Mouse (Mus musculus): ENCODE measurements at regions not wholly inside any gene's neighbourhood (a gene's known extent, or its start where the extent isn't known, plus 50 kb on each side); places are given as distances from the start of the nearest gene placed in this dataset.

DNA sequence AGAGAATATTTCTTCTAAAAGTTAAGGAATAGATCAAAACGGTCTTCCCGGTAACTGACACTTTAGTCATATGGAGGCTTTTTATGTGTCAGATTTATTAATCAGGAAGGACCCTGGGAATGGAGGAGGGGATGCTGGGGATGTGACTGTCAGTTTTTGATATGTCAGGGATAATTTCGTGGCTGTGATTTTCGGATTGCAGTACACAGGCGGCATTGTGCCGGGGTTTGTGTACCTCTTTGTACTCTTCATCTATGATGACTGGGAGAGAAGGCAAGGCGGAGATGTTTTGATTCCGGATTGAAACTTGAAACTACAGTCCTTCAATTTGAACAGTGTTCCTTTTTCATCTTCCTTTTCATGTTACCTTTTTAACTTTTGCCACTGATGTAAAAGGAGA is 344.2 kb downstream of the Mdfic start:
- H3K4me1 ChIP-seq, result no peaks in the 10 kb centered on the region
- H3K27me3 ChIP-seq, result no peaks in the 10 kb centered on the region
- ATAC-seq (replicated peaks; ENCODE audit: low FRiP score), result no peak
- no peak overlapping the region for H3K4me3 ChIP-seq (replicated peaks)
- WGBS, result 82% methylated on average over 8 of the region's 8 CpGs
- H3K4me2 ChIP-seq, result no peak overlapping the region
- H3K9ac ChIP-seq, result no peak overlapping the region
- no peaks in the 10 kb centered on the region for H3K36me3 ChIP-seq
- no peak overlapping the region for H3K27ac ChIP-seq
- H3K9me3 ChIP-seq (replicated peaks), result no peaks in the 10 kb centered on the region

- Histone ChIP-seq H3K27ac (no peak overlapping the region), H3K36me3 (no peaks in the 10 kb centered on the region), H3K4me1 (no peaks in the 10 kb centered on the region), H3K9me3 (replicated peaks) (no peaks in the 10 kb centered on the region), H3K9ac (no peak overlapping the region), H3K4me3 (replicated peaks) (no peak overlapping the region), H3K4me2 (no peak overlapping the region), H3K27me3 (no peaks in the 10 kb centered on the region)
- no peak for ATAC-seq (replicated peaks; ENCODE audit: low FRiP score)
- WGBS, result 79% methylated on average over 5 of the region's 5 CpGs
Observed at GRCm38 (mm10) chr6:16065121-16065520, 344.7 kb downstream of the Mdfic start.

DNA sequence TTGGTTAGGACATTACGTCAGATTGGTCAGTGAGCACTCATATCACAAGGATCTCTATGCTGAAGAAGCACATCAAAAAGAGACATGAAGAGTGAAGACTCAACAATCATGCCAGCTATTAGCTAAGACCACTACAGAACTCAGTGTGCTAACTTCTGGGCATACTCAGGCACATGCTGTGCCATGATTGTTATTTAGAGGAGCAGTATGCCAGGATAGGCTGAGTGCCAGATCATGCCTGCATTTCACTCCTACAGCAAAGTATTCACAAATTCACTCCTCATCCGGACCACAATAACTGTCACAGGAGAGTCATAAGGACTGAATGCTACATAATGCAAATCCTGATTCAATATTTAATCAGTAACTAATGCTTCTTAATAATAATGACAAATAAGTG is 355.8 kb downstream of the Mdfic start:
- Histone ChIP-seq H3K9me3 (replicated peaks) (no peaks in the 10 kb centered on the region), H3K27ac (no peak overlapping the region), H3K36me3 (no peaks in the 10 kb centered on the region), H3K27me3 (no peaks in the 10 kb centered on the region), H3K4me1 (no peaks in the 10 kb centered on the region), H3K4me3 (replicated peaks) (no peak overlapping the region), H3K4me2 (no peak overlapping the region), H3K9ac (no peak overlapping the region)
- WGBS, result 91% methylated on average over 2 of the region's 2 CpGs
- ATAC-seq (replicated peaks; ENCODE audit: low FRiP score), result no peak

DNA sequence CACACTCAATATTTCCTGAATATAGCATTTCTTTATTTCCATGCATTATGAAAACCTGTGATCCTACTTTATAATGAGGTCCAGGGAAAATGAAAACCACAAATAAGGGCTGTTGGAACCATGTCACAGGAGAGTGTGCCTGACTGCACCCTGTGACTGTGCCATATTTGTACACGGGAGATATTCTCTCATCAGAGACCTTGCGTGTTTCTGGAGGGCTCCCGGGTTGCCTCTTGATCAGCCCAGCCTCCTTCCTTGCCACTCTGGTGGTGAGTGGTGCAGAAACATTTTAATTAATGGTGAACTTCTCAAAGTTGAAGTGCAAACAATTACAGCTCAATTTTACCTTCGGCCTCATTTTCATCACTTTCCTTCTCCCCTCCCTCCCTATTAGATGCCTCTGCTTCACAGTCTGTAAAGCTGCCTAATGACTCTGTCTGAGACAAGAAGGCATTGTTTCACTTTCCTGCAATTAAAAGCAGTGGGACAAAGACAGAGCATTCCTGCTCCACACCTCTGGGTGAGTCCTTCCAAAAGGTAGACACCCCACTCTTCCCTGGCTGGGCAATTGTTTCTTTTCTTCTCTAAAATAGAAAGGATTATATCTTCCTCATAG is 356.8 kb downstream of the Mdfic start:
- WGBS, result 57% methylated on average over 4 of the region's 4 CpGs
- peak; percentile 49; the same call in 1 of the 2 replicates for ATAC-seq (replicated peaks; ENCODE audit: low FRiP score)
- Histone ChIP-seq H3K27ac (no peak overlapping the region), H3K4me3 (replicated peaks) (no peak overlapping the region), H3K9me3 (replicated peaks) (no peaks in the 10 kb centered on the region), H3K27me3 (no peaks in the 10 kb centered on the region), H3K36me3 (no peaks in the 10 kb centered on the region), H3K4me1 (no peaks in the 10 kb centered on the region), H3K4me2 (no peak overlapping the region), H3K9ac (no peak overlapping the region)

DNA sequence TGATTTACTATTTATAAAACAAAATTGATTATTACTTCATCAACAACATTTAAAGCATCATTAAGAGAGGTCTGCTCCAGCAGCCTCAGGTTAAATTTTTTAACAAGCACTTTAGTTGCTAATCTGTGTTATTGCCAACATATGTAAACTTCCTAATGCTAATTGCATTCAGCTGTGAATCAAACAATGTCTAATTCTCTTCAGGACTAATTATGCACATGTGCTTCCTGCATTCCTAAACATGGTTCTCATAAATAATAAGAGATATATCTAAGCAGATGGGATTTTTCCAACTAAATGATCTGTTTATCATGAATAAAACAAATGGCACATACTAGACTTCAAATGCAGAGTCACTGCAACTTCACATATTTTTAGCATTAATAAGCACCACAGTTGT is 357.5 kb downstream of the Mdfic start:
- Histone ChIP-seq H3K9ac (no peak overlapping the region), H3K9me3 (replicated peaks) (no peaks in the 10 kb centered on the region), H3K36me3 (no peaks in the 10 kb centered on the region), H3K4me3 (replicated peaks) (no peak overlapping the region), H3K27ac (no peak overlapping the region), H3K4me2 (no peak overlapping the region), H3K4me1 (no peaks in the 10 kb centered on the region), H3K27me3 (no peaks in the 10 kb centered on the region)
- no peak for ATAC-seq (replicated peaks; ENCODE audit: low FRiP score)

DNA sequence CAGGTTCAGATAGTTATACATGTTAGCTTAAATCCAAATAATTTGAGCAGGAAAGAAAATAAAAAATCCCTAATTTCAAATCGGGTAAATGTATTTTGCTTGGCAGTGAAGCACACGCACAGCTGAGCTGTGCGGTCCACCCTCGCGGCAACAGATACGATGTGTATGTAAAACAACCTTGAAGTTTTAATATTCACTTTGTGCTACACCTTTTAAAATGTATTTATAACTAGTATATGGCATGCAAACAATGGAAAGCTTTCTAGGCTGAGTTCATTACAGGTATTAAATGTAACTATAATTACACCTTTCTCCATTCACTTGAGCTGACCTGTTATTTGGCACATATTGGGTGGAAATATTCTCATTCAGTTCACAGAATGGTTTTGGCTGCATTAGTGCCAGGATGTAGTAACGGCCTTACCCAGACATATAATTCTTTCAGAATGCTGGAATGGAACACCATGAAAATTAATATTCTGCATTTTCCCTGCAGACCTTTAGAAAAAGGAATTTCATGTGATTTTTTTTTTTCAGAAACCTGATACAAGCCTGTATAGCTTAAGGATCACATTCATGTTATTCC is 366.6 kb downstream of the Mdfic start:
- Histone ChIP-seq H3K9ac (no peak overlapping the region), H3K27ac (no peak overlapping the region), H3K36me3 (no peaks in the 10 kb centered on the region), H3K4me2 (no peak overlapping the region), H3K9me3 (replicated peaks) (no peaks in the 10 kb centered on the region), H3K4me3 (replicated peaks) (no peak overlapping the region), H3K4me1 (no peaks in the 10 kb centered on the region), H3K27me3 (no peaks in the 10 kb centered on the region)
- no peak for ATAC-seq (replicated peaks; ENCODE audit: low FRiP score)
- WGBS, result 83% methylated on average over 7 of the region's 7 CpGs

GRCm38 (mm10) chr6:16098761-16099160 is 378.3 kb downstream of the Mdfic start:
- H3K27me3 ChIP-seq, result no peaks in the 10 kb centered on the region
- no peaks in the 10 kb centered on the region for H3K4me1 ChIP-seq
- no peak overlapping the region for H3K4me2 ChIP-seq
- H3K9me3 ChIP-seq (replicated peaks), result no peaks in the 10 kb centered on the region
- ATAC-seq (replicated peaks; ENCODE audit: low FRiP score), result no peak
- H3K9ac ChIP-seq, result no peak overlapping the region
- no peak overlapping the region for H3K4me3 ChIP-seq (replicated peaks)
- H3K27ac ChIP-seq, result no peak overlapping the region
- H3K36me3 ChIP-seq, result no peaks in the 10 kb centered on the region

DNA sequence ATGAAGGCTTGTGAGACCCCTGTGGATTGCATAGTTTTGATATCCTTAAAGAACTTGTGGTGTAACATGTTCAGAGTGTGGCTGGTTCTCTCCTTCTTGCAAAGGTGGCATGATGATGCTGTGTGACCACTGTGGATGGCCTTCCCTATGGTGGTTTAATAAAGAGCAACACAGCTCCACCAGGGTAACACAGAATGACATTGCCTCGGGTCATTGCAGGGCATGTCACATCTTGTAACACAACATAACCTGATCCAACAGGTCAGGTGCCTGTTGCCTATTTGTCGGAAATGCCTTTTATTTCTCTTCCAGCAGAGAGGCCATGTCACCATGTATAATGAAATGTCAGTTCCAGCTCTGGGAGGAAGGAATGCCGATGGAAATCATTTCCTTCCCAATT is 420.5 kb downstream of the Mdfic start:
- H3K27me3 ChIP-seq, result no peaks in the 10 kb centered on the region
- no peaks in the 10 kb centered on the region for H3K4me1 ChIP-seq
- H3K9ac ChIP-seq, result no peak overlapping the region
- H3K9me3 ChIP-seq (replicated peaks), result no peaks in the 10 kb centered on the region
- no peak overlapping the region for H3K27ac ChIP-seq
- 66% methylated on average over 3 of the region's 3 CpGs for WGBS
- no peaks in the 10 kb centered on the region for H3K36me3 ChIP-seq
- no peak overlapping the region for H3K4me2 ChIP-seq
- no peak overlapping the region for H3K4me3 ChIP-seq (replicated peaks)
- no peak for ATAC-seq (replicated peaks; ENCODE audit: low FRiP score)

- WGBS, result 25% methylated on average over 6 of the region's 6 CpGs
- Histone ChIP-seq H3K27me3 (no peaks in the 10 kb centered on the region), H3K4me1 (no peaks in the 10 kb centered on the region), H3K36me3 (no peaks in the 10 kb centered on the region), H3K9ac (no peak overlapping the region), H3K9me3 (replicated peaks) (no peaks in the 10 kb centered on the region), H3K27ac (no peak overlapping the region), H3K4me3 (replicated peaks) (no peak overlapping the region), H3K4me2 (no peak overlapping the region)
- no peak for ATAC-seq (replicated peaks; ENCODE audit: low FRiP score)
Observed at GRCm38 (mm10) chr6:16144538-16144937, 424.1 kb downstream of the Mdfic start.

- Histone ChIP-seq H3K4me2 (no peak overlapping the region), H3K4me1 (no peaks in the 10 kb centered on the region), H3K4me3 (replicated peaks) (no peak overlapping the region), H3K27me3 (no peaks in the 10 kb centered on the region), H3K9ac (no peak overlapping the region), H3K9me3 (replicated peaks) (no peaks in the 10 kb centered on the region), H3K27ac (no peak overlapping the region), H3K36me3 (no peaks in the 10 kb centered on the region)
- WGBS, result 87% methylated on average over 3 of the region's 3 CpGs
- no peak for ATAC-seq (replicated peaks; ENCODE audit: low FRiP score)
Observed at GRCm38 (mm10) chr6:16150535-16150934, 430.1 kb downstream of the Mdfic start.

- Histone ChIP-seq H3K9me3 (replicated peaks) (no peaks in the 10 kb centered on the region), H3K36me3 (no peaks in the 10 kb centered on the region), H3K9ac (no peak overlapping the region), H3K27ac (no peak overlapping the region), H3K27me3 (no peaks in the 10 kb centered on the region), H3K4me1 (no peaks in the 10 kb centered on the region), H3K4me2 (no peak overlapping the region), H3K4me3 (replicated peaks) (no peak overlapping the region)
- ATAC-seq (replicated peaks; ENCODE audit: low FRiP score), result no peak
Observed at GRCm38 (mm10) chr6:16151478-16151877, 431.0 kb downstream of the Mdfic start.

- H3K27me3 ChIP-seq, result no peaks in the 10 kb centered on the region
- no peak for ATAC-seq (replicated peaks; ENCODE audit: low FRiP score)
- no peak overlapping the region for H3K4me2 ChIP-seq
- H3K36me3 ChIP-seq, result no peaks in the 10 kb centered on the region
- no peak overlapping the region for H3K27ac ChIP-seq
- no peak overlapping the region for H3K9ac ChIP-seq
- H3K9me3 ChIP-seq (replicated peaks), result no peaks in the 10 kb centered on the region
- WGBS, result 48% methylated on average over 6 of the region's 6 CpGs
- H3K4me1 ChIP-seq, result no peaks in the 10 kb centered on the region
- no peak overlapping the region for H3K4me3 ChIP-seq (replicated peaks)
Observed at GRCm38 (mm10) chr6:16152691-16153090, 432.2 kb downstream of the Mdfic start.

- Histone ChIP-seq H3K9ac (no peak overlapping the region), H3K4me1 (no peaks in the 10 kb centered on the region), H3K4me2 (no peak overlapping the region), H3K4me3 (replicated peaks) (no peak overlapping the region), H3K36me3 (no peaks in the 10 kb centered on the region), H3K27ac (no peak overlapping the region), H3K9me3 (replicated peaks) (no peaks in the 10 kb centered on the region), H3K27me3 (no peaks in the 10 kb centered on the region)
- ATAC-seq (replicated peaks; ENCODE audit: low FRiP score), result no peak
- WGBS, result 86% methylated on average over 2 of the region's 2 CpGs
Observed at GRCm38 (mm10) chr6:16165012-16165411, 444.6 kb downstream of the Mdfic start.

All from kidney, embryonic 15.5 days (tissue).